Mouse (Mus musculus) splenic B cell, adult 2 months (primary cell): Measurements from ENCODE around the gene Ninl.
"Not testable (repeated sequence)": the region's sequence is repeated elsewhere in the genome, so short reads cannot be mapped to it uniquely, and the experiment has no call there.

Experiments used
- DNase-seq: peaks from one replicate; pipeline ENCODE4 v3.0.0-alpha.2; 2011; ENCODE audit warnings: low read depth, low spot score
- H3K27me3 ChIP-seq: 2 replicates; pipeline ENCODE4 v1.6.1; 2012; ENCODE audit warnings: mild to moderate bottlenecking, low read length, moderate library complexity, mixed read lengths; ENCODE audit not compliant: control insufficient read depth, poor library complexity, insufficient read depth, severe bottlenecking
- H3K36me3 ChIP-seq: 2 replicates; pipeline ENCODE4 v1.6.1; 2012; ENCODE audit warnings: mild to moderate bottlenecking, low read length, moderate library complexity, mixed read lengths; ENCODE audit not compliant: control insufficient read depth, poor library complexity, insufficient read depth, severe bottlenecking

The Ninl gene

GRCm38 (mm10) chr2:150915786-150916185 is 123.4 kb downstream of the Ninl start:
- Histone ChIP-seq H3K36me3 (no peaks in the 10 kb centered on the region), H3K27me3 (no peaks in the 10 kb centered on the region)
- DNase-seq: no peak

- peak; percentile 18 for DNase-seq
- no peaks in the 10 kb centered on the region for H3K36me3 ChIP-seq
- no peaks in the 10 kb centered on the region for H3K27me3 ChIP-seq
Measured at GRCm38 (mm10) chr2:150914781-150915515, 124.2 kb downstream of the Ninl start.

GRCm38 (mm10) chr2:150910295-150910881 is 128.8 kb downstream of the Ninl start:
- no peaks in the 10 kb centered on the region for H3K27me3 ChIP-seq
- H3K36me3 ChIP-seq: no peaks in the 10 kb centered on the region
- DNase-seq: peak; percentile 33

GRCm38 (mm10) chr2:150909429-150910039 is 129.6 kb downstream of the Ninl start:
- Histone ChIP-seq H3K36me3 (no peaks in the 10 kb centered on the region), H3K27me3 (no peaks in the 10 kb centered on the region)
- peak; percentile 94 for DNase-seq

GRCm38 (mm10) chr2:150908881-150909280 is 130.3 kb downstream of the Ninl start:
- DNase-seq: not testable (repeated sequence)

GRCm38 (mm10) chr2:150904936-150905450 is 134.2 kb downstream of the Ninl start, which contains the start of gene Gins1:
Gene Gins1 (plus strand): TSS chr2:150905400.
- H3K27me3 ChIP-seq: no peaks in the 10 kb centered on the region
- no peak for DNase-seq
- no peaks in the 10 kb centered on the region for H3K36me3 ChIP-seq

More at GRCm38 (mm10) chr2:150908881-150909280, 130.3 kb downstream of the Ninl start:
- not testable (repeated sequence) for H3K36me3 ChIP-seq, H3K27me3 ChIP-seq

GRCm38 (mm10) chr2:150904272-150904935 is 134.8 kb downstream of the Ninl start, which contains the start of gene Abhd12:
Gene Abhd12 (minus strand): TSS chr2:150904741.
- DNase-seq: peak; percentile 97
- Histone ChIP-seq H3K27me3 (no peaks in the 10 kb centered on the region), H3K36me3 (no peaks in the 10 kb centered on the region)

- DNase-seq: no peak
- H3K36me3 ChIP-seq: no peaks in the 10 kb centered on the region
- H3K27me3 ChIP-seq: no peaks in the 10 kb centered on the region
Measured at GRCm38 (mm10) chr2:150902347-150902746, 136.8 kb downstream of the Ninl start.

- H3K27me3 ChIP-seq: no peaks in the 10 kb centered on the region
- DNase-seq: no peak
- no peaks in the 10 kb centered on the region for H3K36me3 ChIP-seq
Measured at GRCm38 (mm10) chr2:150900341-150900740, 138.8 kb downstream of the Ninl start.

GRCm38 (mm10) chr2:150895691-150896252 is 143.4 kb downstream of the Ninl start:
- Histone ChIP-seq H3K36me3 (no peaks in the 10 kb centered on the region), H3K27me3 (no peaks in the 10 kb centered on the region)
- peak; percentile 28 for DNase-seq

- Histone ChIP-seq H3K36me3 (no peaks in the 10 kb centered on the region), H3K27me3 (no peaks in the 10 kb centered on the region)
- DNase-seq: peak; percentile 23
Measured at GRCm38 (mm10) chr2:150894617-150895267, 144.4 kb downstream of the Ninl start.

GRCm38 (mm10) chr2:150887370-150887769 is 151.8 kb downstream of the Ninl start:
- no peaks in the 10 kb centered on the region for H3K27me3 ChIP-seq
- H3K36me3 ChIP-seq: no peaks in the 10 kb centered on the region; the same call in 1 of the 2 replicates
- no peak for DNase-seq

- no peaks in the 10 kb centered on the region; the same call in 1 of the 2 replicates for H3K36me3 ChIP-seq
- no peak for DNase-seq
Measured at GRCm38 (mm10) chr2:150886315-150886714, 152.9 kb downstream of the Ninl start.

GRCm38 (mm10) chr2:150885814-150886213 is 153.4 kb downstream of the Ninl start:
- DNase-seq: no peak
- H3K27me3 ChIP-seq: no peaks in the 10 kb centered on the region
- H3K36me3 ChIP-seq: no peaks in the 10 kb centered on the region; the same call in 1 of the 2 replicates

More at GRCm38 (mm10) chr2:150886315-150886714, 152.9 kb downstream of the Ninl start:
- no peaks in the 10 kb centered on the region for H3K27me3 ChIP-seq
